Mouse (Mus musculus) thymus, postnatal 0 days (tissue): Measurements from ENCODE around the gene Scn7a. TPM values are rescaled to one million over a fixed set of nuclear protein-coding genes. Genes with fewer than 3 reads are reported as not detected.
A peak's percentile ranks its signal among the peaks of the same experiment; 100 is the strongest.

Experiments used
- DNase-seq: peaks from one replicate; pipeline ENCODE4 v3.0.0-alpha.2; 2015; ENCODE audit warnings: low spot score
- polyA plus RNA-seq: library from polyadenylated mRNA; unstranded; fragments of >200 nt; fragmentation: Nextera tagmentation; extraction: Ambion mirVana; gene quantifications from 2 replicates; pipeline ENCODE4 v1.2.1, GENCODE M21; 2015

Gene Scn7a
- polyA plus RNA-seq, result 0.15 and 0.17 TPM in 2 replicates

DNA sequence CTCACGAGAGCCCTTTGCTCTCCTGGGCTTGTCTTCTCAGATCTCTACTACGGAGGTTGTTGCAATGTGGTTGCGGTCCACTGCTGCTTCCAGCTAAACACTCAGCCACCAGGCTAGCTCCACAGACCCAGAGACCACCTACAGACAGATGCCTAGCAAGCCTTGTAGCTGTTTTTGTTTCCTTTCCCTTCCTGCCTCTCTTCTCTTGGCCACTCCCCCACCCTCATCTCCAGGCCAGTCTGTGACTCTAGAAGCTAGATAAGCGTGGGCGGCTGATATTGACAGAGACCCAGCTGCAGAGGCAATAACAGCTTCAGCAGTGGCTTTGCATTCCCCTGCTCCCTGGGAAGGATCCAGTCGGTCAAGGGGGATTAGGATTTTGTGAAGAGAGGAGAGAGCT is at the start of gene Scn7a:
Gene Scn7a (minus strand): TSS at position 150 of the 400 bp plus-strand sequence.
- no peak for DNase-seq

GRCm38 (mm10) chr2:66827729-66828128 is 43.0 kb upstream of the Scn7a start:
- no peak for DNase-seq

DNA sequence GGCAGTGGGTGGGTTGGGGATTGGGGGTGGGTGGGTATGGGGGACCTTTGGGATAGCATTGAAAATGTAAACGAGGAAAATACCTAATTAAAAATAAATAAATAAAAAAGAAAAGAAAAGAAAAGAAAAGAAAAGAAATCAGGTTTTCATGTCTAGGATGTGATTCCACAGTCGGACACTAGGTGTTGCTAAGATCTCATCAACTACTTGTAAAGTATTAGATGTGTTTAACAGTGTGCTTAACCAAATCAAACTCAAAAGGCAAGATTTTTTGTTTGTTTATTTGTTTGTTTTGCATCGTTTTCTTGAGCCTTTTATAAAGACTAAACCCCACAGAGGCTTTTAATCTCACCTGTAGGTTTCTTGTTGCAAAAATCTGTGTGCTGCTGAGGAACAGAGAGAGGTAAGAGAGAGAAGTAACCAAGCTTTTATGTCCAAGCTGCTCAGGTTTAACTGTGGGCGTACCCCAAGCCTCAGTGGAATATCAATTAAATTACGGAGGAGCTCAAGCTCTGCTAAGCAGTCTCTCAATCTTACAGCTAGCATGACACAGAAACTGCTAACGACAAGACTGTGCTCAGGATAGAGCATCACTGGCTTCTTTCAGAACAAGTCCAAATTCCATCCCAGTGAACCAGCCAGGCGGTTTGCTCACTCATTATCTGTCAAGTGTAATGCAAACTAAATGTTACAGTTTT is 35.3 kb upstream of the Scn7a start:
- DNase-seq, result no peak

- peak; percentile 13 for DNase-seq
These were observed 15.0 kb upstream of the Scn7a start for GRCm38 (mm10) chr2:66799676-66800249.

DNA sequence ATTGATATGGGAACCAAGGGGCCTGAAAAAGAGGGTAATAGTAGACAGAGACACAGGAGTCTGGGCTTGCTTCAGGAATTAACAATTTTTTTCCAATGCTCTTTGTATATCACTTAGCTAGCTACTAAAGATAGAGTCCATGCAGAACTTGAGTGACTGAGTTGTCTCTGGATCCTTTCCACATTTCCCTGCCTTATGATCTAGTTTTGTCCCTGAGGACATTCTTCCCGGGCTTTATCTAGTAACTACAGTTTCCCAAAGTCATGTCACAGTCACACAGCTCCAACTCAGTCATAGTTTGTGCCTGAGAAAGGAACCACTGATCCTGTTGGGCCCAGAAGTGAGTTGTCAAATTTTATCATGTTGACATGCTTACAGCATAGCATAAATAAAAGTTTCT is 12.8 kb upstream of the Scn7a start:
- no peak for DNase-seq

GRCm38 (mm10) chr2:66791629-66792028 is 6.9 kb upstream of the Scn7a start:
- no peak for DNase-seq

GRCm38 (mm10) chr2:66780884-66781283 is 3.8 kb downstream of the Scn7a start:
- no peak for DNase-seq

DNA sequence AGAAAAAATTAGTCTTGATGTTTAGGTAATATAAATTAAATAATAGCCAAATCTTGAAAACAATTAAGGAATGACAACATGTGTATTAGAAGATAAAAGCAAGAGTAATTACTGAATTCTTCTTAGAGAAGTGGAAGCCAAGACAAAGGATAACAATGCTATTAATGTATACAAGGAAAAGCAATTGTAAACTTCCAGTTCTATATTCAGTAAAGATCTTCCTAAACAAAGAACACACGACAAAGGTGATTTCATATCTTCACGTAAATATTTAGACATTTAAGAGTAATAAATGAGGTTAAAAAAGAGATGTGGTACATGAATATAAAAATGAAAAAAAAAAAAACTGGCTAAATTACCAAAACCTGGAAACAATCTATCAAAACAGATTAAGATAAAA is 16.7 kb downstream of the Scn7a start:
- no peak for DNase-seq

- no peak for DNase-seq
These were observed 19.5 kb downstream of the Scn7a start for GRCm38 (mm10) chr2:66765170-66765569.

- DNase-seq, result no peak
These were observed 21.8 kb downstream of the Scn7a start for GRCm38 (mm10) chr2:66762905-66763304.

- DNase-seq, result no peak
These were observed 56.7 kb downstream of the Scn7a start for GRCm38 (mm10) chr2:66728002-66728401.

DNA sequence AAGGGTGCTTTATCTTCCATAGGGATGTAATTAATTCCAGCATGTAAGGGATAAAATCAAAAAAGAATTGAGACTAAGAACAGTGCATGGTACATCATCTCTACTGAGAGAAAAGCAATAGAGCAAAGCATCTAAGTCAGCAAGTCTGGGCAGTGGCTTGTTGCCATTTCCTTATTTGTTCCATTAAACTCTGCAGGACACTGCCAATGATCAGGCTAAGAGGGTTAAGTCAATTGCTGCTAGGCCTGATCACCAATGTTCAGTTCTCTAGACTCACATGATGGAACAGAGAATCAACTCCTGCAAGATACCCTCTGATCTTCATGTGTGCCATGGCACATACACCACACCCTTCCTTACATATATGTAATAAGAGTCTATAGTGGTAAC is 57.1 kb downstream of the Scn7a start:
- no peak for DNase-seq

DNA sequence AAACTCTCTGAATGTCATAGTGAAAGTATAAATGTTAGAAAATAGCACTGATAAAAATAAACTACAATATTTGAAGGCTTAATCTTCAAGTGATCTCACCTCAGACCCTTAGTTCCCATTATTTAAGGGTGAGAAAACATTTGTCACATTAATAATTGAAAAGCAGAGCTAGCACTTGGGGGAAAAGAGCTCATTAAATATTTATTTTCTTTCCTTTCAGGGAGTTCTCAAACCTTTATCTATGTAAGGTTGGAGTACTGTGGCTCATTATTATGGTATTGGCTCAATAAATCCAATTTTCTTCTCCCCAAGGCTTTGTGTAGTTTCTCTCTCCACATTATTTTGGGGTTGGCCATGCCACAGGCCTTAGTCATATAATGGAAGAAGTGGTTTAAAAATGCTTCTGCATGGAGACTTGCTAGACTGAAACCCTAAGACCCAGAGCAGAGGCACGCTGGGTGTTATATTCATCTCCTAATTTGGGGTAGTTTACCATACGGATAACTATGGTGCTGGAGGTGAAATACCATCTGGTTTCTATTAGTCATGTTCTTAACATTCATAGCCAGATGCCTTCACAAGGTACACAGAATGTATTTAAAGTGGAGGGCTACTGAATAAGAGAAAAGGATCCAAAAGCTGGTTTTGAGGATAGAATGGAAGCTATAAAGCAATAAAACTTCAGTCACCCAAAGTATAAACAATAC is 57.7 kb downstream of the Scn7a start:
- no peak for DNase-seq

- no peak for DNase-seq
These were observed 72.6 kb downstream of the Scn7a start for GRCm38 (mm10) chr2:66712071-66712470.

DNA sequence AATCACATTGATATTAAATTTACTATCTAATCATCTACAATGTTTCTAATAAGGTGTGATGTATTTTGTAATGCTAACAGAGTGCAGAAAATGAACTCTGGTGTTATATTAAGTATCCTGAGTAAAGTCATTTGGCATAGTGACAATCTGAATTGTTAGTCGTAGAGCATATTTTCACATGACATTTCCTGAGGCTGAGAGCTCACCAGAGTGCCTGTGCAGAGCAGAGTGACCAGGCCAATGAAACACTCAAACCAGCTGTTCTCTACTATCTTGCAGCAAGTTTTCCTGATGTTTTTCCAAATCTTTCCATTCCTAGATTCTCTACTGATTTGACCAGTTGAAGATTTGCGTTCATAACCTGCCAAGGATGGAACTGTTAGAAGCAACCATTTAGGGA is 92.4 kb downstream of the Scn7a start:
- DNase-seq, result no peak

- DNase-seq, result no peak
These were observed 122.7 kb downstream of the Scn7a start for GRCm38 (mm10) chr2:66661988-66662387.

- DNase-seq, result no peak
These were observed 128.3 kb downstream of the Scn7a start for GRCm38 (mm10) chr2:66656430-66656829.

- no peak for DNase-seq
These were observed 129.3 kb downstream of the Scn7a start for GRCm38 (mm10) chr2:66655431-66655830.

- DNase-seq, result no peak
These were observed 140.3 kb downstream of the Scn7a start for GRCm38 (mm10) chr2:66644384-66644783.

GRCm38 (mm10) chr2:66634580-66635359 is 149.9 kb downstream of the Scn7a start, which contains the start of gene Scn9a:
Gene Scn9a (minus strand): TSS chr2:66634962.
- DNase-seq, result no peak

DNA sequence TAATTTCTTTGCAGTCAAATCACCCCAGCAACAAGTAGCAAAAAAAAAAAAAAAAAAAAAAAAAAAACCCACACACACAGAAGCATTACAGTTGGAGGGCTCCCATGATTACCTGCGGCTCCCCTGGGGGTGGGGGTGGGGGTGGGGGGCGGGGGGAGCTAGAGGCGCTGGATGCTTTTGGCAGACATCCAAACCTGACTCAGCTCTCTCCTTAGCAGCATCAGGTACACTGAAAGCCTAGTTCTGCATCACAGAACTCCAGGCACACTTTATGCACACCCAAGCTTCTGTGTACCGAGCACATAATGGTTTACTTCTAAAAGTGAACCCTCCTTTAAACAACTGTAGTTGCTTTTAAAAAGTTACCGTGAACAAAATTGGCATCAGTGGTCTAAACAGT is 152.0 kb downstream of the Scn7a start:
- DNase-seq, result no peak
